Mouse (Mus musculus): ENCODE results near the gene Pip4k2c. TPM values are rescaled to one million over a fixed set of nuclear protein-coding genes. Genes with fewer than 3 reads are reported as not detected.
"Not testable (repeated sequence)": the region's sequence is repeated elsewhere in the genome, so short reads cannot be mapped to it uniquely, and the experiment has no call there.

The Pip4k2c gene
- polyA plus RNA-seq, 1 experiment from 2014 or later: 23.8 TPM

- H3K4me1 ChIP-seq: peaks cover 48% of the 10 kb centered on the region
- H3K9me3 ChIP-seq: no peaks in the 10 kb centered on the region
Observed at GRCm38 (mm10) chr10:127166771-127167613, 44.4 kb downstream of the Pip4k2c start.

DNA sequence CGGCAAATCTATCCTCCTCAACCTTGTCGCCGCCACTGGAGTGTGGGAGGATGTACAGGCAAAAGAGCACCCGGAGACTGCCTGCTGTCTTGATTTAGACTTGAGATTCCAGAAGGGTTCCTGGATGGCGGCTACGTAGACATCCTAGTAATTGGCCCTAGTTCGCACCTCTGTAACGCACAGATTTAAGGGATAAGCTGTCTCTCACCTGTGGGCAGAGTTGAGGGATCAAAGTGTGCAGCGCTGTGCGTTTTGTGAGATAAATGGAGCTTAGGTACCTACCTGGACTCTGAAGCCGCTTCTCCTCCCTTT, 45.0 kb downstream of the Pip4k2c start:
- H3K4me1 ChIP-seq: peaks cover 48% of the 10 kb centered on the region
- H3K27me3 ChIP-seq (replicated peaks): peaks cover 88% of the 10 kb centered on the region
- peak overlapping the region; percentile 66 for H3K4me3 ChIP-seq
- H3K9ac ChIP-seq: peak overlapping the region; percentile 80; the same call in 1 of the 2 replicates
- H3K4me2 ChIP-seq: peak overlapping the region; percentile 100
- ATAC-seq (ENCODE audit: extremely low read depth, insufficient number of reproducible peaks, low FRiP score, low TSS enrichment): no peak
- H3K36me3 ChIP-seq: no peaks in the 10 kb centered on the region
- 5% methylated on average over 11 of the region's 11 CpGs for WGBS
- no peak overlapping the region for H3K27ac ChIP-seq (replicated peaks)
- no peaks in the 10 kb centered on the region for H3K9me3 ChIP-seq

More at GRCm38 (mm10) chr10:127166771-127167613, 44.4 kb downstream of the Pip4k2c start:
- peak overlapping the region; percentile 66 for H3K4me3 ChIP-seq
- H3K4me2 ChIP-seq: peak overlapping the region; percentile 100
- no peak overlapping the region for H3K27ac ChIP-seq (replicated peaks)
- H3K27me3 ChIP-seq (replicated peaks): peaks cover 94% of the 10 kb centered on the region
- H3K36me3 ChIP-seq: no peaks in the 10 kb centered on the region
- WGBS: 18% methylated on average over 15 of the region's 15 CpGs
- no peak for ATAC-seq (ENCODE audit: extremely low read depth, insufficient number of reproducible peaks, low FRiP score, low TSS enrichment)
- no peak overlapping the region; the same call in 1 of the 2 replicates for H3K9ac ChIP-seq

DNA sequence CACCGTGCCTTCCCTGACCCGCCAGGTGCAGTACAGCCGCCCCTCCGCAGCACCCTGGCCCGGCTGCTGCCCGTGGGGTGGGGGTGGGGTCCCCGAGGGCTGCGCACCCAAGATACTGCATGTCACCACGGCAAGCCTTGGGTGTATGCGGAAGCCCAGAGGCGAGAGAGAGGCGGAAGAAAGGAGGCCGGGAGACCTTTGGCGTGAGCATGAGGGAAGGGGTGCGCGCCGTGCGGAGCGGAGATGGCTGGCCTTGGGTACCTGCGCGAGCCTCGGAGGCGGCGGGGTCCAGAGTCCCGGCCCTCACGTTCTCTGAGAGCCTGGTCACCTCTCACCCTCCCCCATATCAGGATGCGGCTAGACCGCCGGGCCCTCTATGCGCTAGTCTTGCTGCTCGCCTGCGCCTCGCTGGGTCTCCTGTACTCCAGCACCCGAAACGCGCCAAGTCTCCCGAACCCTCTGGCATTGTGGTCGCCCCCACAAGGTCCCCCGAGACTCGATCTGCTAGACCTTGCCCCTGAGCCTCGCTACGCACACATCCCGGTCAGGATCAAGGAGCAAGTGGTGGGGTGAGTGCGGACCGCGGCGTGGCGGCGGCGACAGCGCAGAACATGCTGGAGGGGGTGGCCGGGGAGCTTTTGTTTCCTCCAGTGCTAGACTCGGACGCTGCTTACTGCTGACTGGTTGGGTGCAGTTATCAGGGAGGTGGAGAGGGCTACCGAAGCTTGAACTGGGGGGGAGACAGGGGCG, 45.6 kb downstream of the Pip4k2c start:
- H3K27ac ChIP-seq (replicated peaks): no peak overlapping the region
- 1% methylated on average over 54 of the region's 56 CpGs for WGBS
- H3K27me3 ChIP-seq (replicated peaks): peaks cover 83% of the 10 kb centered on the region
- H3K9ac ChIP-seq: peak overlapping the region; percentile 80
- H3K4me3 ChIP-seq: peak overlapping the region; percentile 66
- ATAC-seq (ENCODE audit: extremely low read depth, insufficient number of reproducible peaks, low FRiP score, low TSS enrichment): no peak
- H3K4me2 ChIP-seq: peak overlapping the region; percentile 100
- no peaks in the 10 kb centered on the region for H3K36me3 ChIP-seq
- H3K9me3 ChIP-seq: no peaks in the 10 kb centered on the region
- peaks cover 45% of the 10 kb centered on the region for H3K4me1 ChIP-seq

GRCm38 (mm10) chr10:127165354-127165653, 46.1 kb downstream of the Pip4k2c start:
- H3K4me1 ChIP-seq: peaks cover 39% of the 10 kb centered on the region
- H3K27me3 ChIP-seq (replicated peaks): peaks cover 81% of the 10 kb centered on the region
- peak overlapping the region; percentile 100 for H3K4me2 ChIP-seq
- WGBS: under 1% methylated on average over 40 of the region's 42 CpGs
- peak overlapping the region; percentile 66 for H3K4me3 ChIP-seq
- peak overlapping the region; percentile 80 for H3K9ac ChIP-seq
- no peaks in the 10 kb centered on the region for H3K36me3 ChIP-seq
- no peak overlapping the region for H3K27ac ChIP-seq (replicated peaks)
- no peaks in the 10 kb centered on the region for H3K9me3 ChIP-seq
- 0 out of 2 replicates have a peak, but pooled peaks have one; percentile 7 for ATAC-seq (ENCODE audit: extremely low read depth, insufficient number of reproducible peaks, low FRiP score, low TSS enrichment)

GRCm38 (mm10) chr10:127164631-127165353, 46.6 kb downstream of the Pip4k2c start, which contains the start of gene B4galnt1:
B4galnt1 (plus strand) TSS chr10:127165225.
- Histone ChIP-seq H3K27ac (replicated peaks) (no peak within 1 kb of the TSS), H3K9ac (peak within 1 kb of the TSS; percentile 80), H3K4me1 (peaks cover 34% of the 10 kb centered on the region), H3K4me3 (peak within 1 kb of the TSS; percentile 66), H3K27me3 (replicated peaks) (peaks cover 79% of the 10 kb centered on the region), H3K4me2 (peak within 1 kb of the TSS; percentile 100), H3K9me3 (no peaks in the 10 kb centered on the region), H3K36me3 (no peaks in the 10 kb centered on the region)
- 2% methylated on average over 52 of the region's 52 CpGs for WGBS
- peak; percentile 37; the same call in 1 of the 2 replicates for ATAC-seq (ENCODE audit: extremely low read depth, insufficient number of reproducible peaks, low FRiP score, low TSS enrichment)

DNA sequence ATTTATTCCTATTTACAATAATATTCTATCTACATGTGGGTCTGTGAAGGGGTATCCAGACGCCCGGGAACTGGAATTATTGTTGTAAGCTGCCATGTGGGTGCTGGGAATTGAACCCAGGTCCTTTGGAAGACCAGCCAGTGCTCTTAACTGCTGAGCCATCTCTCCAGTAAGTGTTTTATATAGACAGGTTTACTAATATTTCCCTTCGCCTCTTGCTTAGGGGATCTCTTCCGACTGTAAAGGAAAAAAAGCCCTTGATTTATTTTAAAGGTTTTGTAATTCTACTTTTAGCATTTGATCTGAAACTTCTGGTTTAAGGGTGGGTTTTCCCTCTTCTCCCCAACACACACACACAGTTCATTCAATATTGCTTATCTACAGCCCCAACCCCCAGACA, 47.2 kb downstream of the Pip4k2c start:
- Histone ChIP-seq H3K36me3 (no peaks in the 10 kb centered on the region), H3K9ac (no peak overlapping the region), H3K4me3 (peak overlapping the region; percentile 66; the same call in 1 of the 2 replicates), H3K9me3 (no peaks in the 10 kb centered on the region), H3K27ac (replicated peaks) (no peak overlapping the region), H3K4me2 (peak overlapping the region; percentile 100), H3K27me3 (replicated peaks) (peaks cover 77% of the 10 kb centered on the region), H3K4me1 (peaks cover 33% of the 10 kb centered on the region)
- ATAC-seq (ENCODE audit: extremely low read depth, insufficient number of reproducible peaks, low FRiP score, low TSS enrichment): no peak
- 88% methylated on average over 4 of the region's 4 CpGs for WGBS

DNA sequence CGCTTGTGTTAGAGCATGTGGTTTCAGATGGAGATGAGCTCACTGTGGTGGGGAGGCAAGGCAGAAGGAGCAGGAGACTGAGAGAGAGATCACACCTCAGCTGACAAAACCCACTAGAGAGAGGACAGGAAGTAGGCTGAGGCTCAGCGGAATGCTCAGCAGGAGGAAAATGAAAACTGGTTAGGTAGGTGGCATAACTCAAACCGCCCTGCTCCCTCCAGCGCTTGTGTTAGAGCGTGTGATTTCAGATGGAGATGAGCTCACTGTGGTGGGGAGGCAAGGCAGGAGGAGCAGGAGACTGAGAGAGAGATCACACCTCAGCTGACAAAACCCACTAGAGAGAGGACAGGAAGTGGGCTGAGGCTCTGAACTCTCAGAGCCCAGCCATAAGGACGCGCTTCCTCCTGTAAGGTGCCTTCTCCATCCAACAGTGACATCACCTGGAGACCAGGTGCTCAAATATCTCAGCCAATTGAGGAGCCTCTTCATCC, 48.6 kb downstream of the Pip4k2c start:
- not testable (repeated sequence) for H3K4me2 ChIP-seq; H3K36me3 ChIP-seq; H3K9ac ChIP-seq; H3K4me3 ChIP-seq; H3K27ac ChIP-seq (replicated peaks); H3K9me3 ChIP-seq; ATAC-seq (ENCODE audit: extremely low read depth, insufficient number of reproducible peaks, low FRiP score, low TSS enrichment)
- Histone ChIP-seq H3K27me3 (replicated peaks) (peaks cover 63% of the 10 kb centered on the region), H3K4me1 (peaks cover 29% of the 10 kb centered on the region)
- WGBS: 37% methylated on average over 7 of the region's 7 CpGs

DNA sequence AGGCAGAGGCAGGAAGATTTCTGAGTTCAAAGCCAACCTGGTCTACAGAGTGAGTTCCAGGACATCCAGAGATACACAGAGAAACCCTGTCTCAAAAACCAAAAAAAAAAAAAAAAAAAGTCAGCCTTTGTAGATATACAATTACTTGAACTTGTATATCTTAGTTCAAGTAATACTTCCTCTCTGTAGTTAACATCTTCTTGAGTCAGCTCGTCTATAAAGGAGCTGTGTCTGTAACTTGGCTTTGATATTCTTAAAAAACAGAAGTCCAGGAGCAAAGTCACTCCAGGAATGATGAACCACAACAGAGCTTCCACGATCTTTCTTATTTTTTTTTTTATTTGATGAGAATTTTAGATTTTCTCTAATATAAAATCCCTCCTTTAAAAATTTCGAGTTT, 50.7 kb downstream of the Pip4k2c start:
- H3K27ac ChIP-seq (replicated peaks): no peak overlapping the region
- H3K4me3 ChIP-seq: no peak overlapping the region
- H3K4me1 ChIP-seq: peaks cover 12% of the 10 kb centered on the region
- peaks cover 42% of the 10 kb centered on the region for H3K27me3 ChIP-seq (replicated peaks)
- no peak for ATAC-seq (ENCODE audit: extremely low read depth, insufficient number of reproducible peaks, low FRiP score, low TSS enrichment)
- H3K4me2 ChIP-seq: no peak overlapping the region
- H3K36me3 ChIP-seq: no peaks in the 10 kb centered on the region
- no peaks in the 10 kb centered on the region for H3K9me3 ChIP-seq
- 55% methylated on average over 3 of the region's 3 CpGs for WGBS
- no peak overlapping the region for H3K9ac ChIP-seq

GRCm38 (mm10) chr10:127160081-127160480, 51.3 kb downstream of the Pip4k2c start:
- H3K9ac ChIP-seq: no peak overlapping the region
- WGBS: 74% methylated on average over 9 of the region's 9 CpGs

GRCm38 (mm10) chr10:127158471-127158870, 52.9 kb downstream of the Pip4k2c start:
- 55% methylated on average over 3 of the region's 3 CpGs for WGBS

More at GRCm38 (mm10) chr10:127160081-127160480, 51.3 kb downstream of the Pip4k2c start:
- Histone ChIP-seq H3K27me3 (replicated peaks) (peaks cover 35% of the 10 kb centered on the region), H3K36me3 (no peaks in the 10 kb centered on the region), H3K4me2 (no peak overlapping the region), H3K27ac (replicated peaks) (no peak overlapping the region), H3K9me3 (no peaks in the 10 kb centered on the region), H3K4me3 (no peak overlapping the region), H3K4me1 (peaks cover 5% of the 10 kb centered on the region)
- ATAC-seq (ENCODE audit: extremely low read depth, insufficient number of reproducible peaks, low FRiP score, low TSS enrichment): no peak

DNA sequence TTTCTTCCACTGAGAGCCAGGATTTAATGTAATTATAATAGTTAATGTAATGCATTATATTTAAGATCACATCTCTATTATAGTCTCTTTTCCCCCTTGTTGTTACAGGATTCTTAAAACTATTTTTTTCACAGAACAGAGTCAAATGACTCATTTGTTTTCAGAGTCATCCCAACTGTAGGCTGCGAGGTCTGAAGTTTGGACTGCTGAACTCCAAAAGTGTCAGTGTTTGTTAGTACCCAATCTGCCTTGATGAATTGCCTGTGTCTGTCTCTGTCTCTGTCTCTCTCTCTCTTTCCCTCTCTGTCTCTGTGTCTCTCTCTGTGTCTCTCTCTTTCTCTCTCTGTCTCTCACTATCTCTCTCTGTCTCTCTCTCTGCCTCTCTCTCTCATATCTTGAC, 54.9 kb downstream of the Pip4k2c start:
- Histone ChIP-seq H3K27me3 (replicated peaks) (peaks cover 10% of the 10 kb centered on the region; the same call in 1 of the 2 replicates), H3K9me3 (0 out of 2 replicates have a peak, but pooled peaks cover 5% of the 10 kb centered on the region), H3K36me3 (no peaks in the 10 kb centered on the region), H3K4me1 (no peaks in the 10 kb centered on the region), H3K4me3 (no peak overlapping the region), H3K9ac (no peak overlapping the region), H3K4me2 (no peak overlapping the region), H3K27ac (replicated peaks) (no peak overlapping the region)
- no peak for ATAC-seq (ENCODE audit: extremely low read depth, insufficient number of reproducible peaks, low FRiP score, low TSS enrichment)
- WGBS: 83% methylated on average over 1 of the region's 1 CpGs

More at GRCm38 (mm10) chr10:127158471-127158870, 52.9 kb downstream of the Pip4k2c start:
- ATAC-seq (ENCODE audit: extremely low read depth, insufficient number of reproducible peaks, low FRiP score, low TSS enrichment): no peak
- no peak overlapping the region for H3K4me3 ChIP-seq
- no peak overlapping the region for H3K4me2 ChIP-seq
- H3K4me1 ChIP-seq: no peaks in the 10 kb centered on the region
- no peaks in the 10 kb centered on the region for H3K36me3 ChIP-seq
- no peak overlapping the region for H3K27ac ChIP-seq (replicated peaks)
- no peak overlapping the region for H3K9ac ChIP-seq
- H3K27me3 ChIP-seq (replicated peaks): peaks cover 20% of the 10 kb centered on the region
- no peaks in the 10 kb centered on the region for H3K9me3 ChIP-seq

Data from heart, embryonic 13.5 days (tissue).